Mouse (Mus musculus) myocyte (in vitro differentiated cells): ENCODE results near the gene Adamts2.

Source experiments
- E2F4 ChIP-seq: IDR thresholded peaks from one replicate; pipeline ENCODE4 v1.6.1; 2011; ENCODE audit warnings: mild to moderate bottlenecking, control low read depth, moderate library complexity; ENCODE audit not compliant: insufficient read depth
- MAX ChIP-seq: IDR thresholded peaks from one replicate; pipeline ENCODE4 v1.6.1; 2011; ENCODE audit warnings: low read depth, mild to moderate bottlenecking, control low read depth
- MYOD1 ChIP-seq, 3 experiments: IDR thresholded peaks; one replicate each; pipeline ENCODE4 v1.6.1; 2011; ENCODE audit warnings: control low read depth in 2 of 3, low read depth in 2 of 3, mild to moderate bottlenecking in 2 of 3, moderate library complexity in 1 of 3; ENCODE audit not compliant: insufficient read length in 2 of 3, control insufficient read depth in 1 of 3
- MYOG ChIP-seq, 3 experiments: IDR thresholded peaks; one replicate each; pipeline ENCODE4 v1.6.1; 2011; ENCODE audit warnings: control low read depth in 2 of 3, low read depth in 2 of 3, mild to moderate bottlenecking in 2 of 3; ENCODE audit not compliant: insufficient read length in 2 of 3, control insufficient read depth in 1 of 3, insufficient read depth in 1 of 3
- POLR2A ChIP-seq: IDR thresholded peaks from one replicate; pipeline ENCODE4 v1.6.1; 2011; ENCODE audit warnings: low read depth, mild to moderate bottlenecking, control low read depth, moderate library complexity; ENCODE audit not compliant: insufficient read length
- SRF ChIP-seq: IDR thresholded peaks from one replicate; pipeline ENCODE4 v1.6.1; 2011; ENCODE audit warnings: low read depth; ENCODE audit not compliant: control insufficient read depth, insufficient read length
- TCF12 ChIP-seq: IDR thresholded peaks from one replicate; pipeline ENCODE4 v1.6.1; 2011; ENCODE audit warnings: mild to moderate bottlenecking, control low read depth; ENCODE audit not compliant: poor library complexity, insufficient read depth, severe bottlenecking
- USF1 ChIP-seq: IDR thresholded peaks from one replicate; pipeline ENCODE4 v1.6.1; 2011; ENCODE audit warnings: low read depth, mild to moderate bottlenecking, control low read depth, moderate library complexity

GRCm38 (mm10) chr11:50707259-50707658 is 105.4 kb downstream of the Adamts2 start:
- TF ChIP-seq TCF12 (peak; percentile 64), POLR2A (peak; percentile 22), MAX (peak; percentile 76), USF1 (no peak), MYOG (IDR thresholded peaks at IDR 0.05; ENCODE audit: control insufficient read depth in 1 of 3, insufficient read depth in 1 of 3, insufficient read length in 2 of 3, low read depth in 2 of 3) (peak; percentile 71 to 95 (median 92)), MYOD1 (IDR thresholded peaks at IDR 0.05; ENCODE audit: control insufficient read depth in 1 of 3, insufficient read length in 2 of 3, low read depth in 2 of 3) (peak; percentile 43 to 95 (median 83)), E2F4 (no peak), SRF (no peak)
